Mouse (Mus musculus) forebrain, embryonic 11.5 days (tissue): Measurements from ENCODE around the gene Shank2. TPM values are rescaled to one million over a fixed set of nuclear protein-coding genes. Genes with fewer than 3 reads are reported as not detected.

Experiments used
- ATAC-seq: fragments of 200-750 bp; cut with Nextera tagmentation; replicated peaks from 2 replicates; pipeline ENCODE4 v1.8.0; 2017; ENCODE audit warnings: moderate TSS enrichment; ENCODE audit not compliant: low FRiP score
- DNase-seq: peaks from one replicate; pipeline ENCODE4 v3.0.0-alpha.2; 2017; ENCODE audit warnings: low spot score
- H3K27ac ChIP-seq: fragments of 300-500 bp; sonication (generic); 2 replicates; pipeline ENCODE4 v1.5.1; 2014; ENCODE audit warnings: low read depth, low read length
- H3K27me3 ChIP-seq: fragments of 300-500 bp; sonication (generic); 2 replicates; pipeline ENCODE4 v1.6.1; 2014; ENCODE audit warnings: mild to moderate bottlenecking, low read length, mixed read lengths; ENCODE audit not compliant: control insufficient read depth, insufficient read depth
- H3K36me3 ChIP-seq: fragments of 300-500 bp; sonication (generic); 2 replicates; pipeline ENCODE4 v1.6.1; 2014; ENCODE audit warnings: mild to moderate bottlenecking, low read length, moderate library complexity, mixed read lengths; ENCODE audit not compliant: control insufficient read depth, insufficient read depth
- H3K4me1 ChIP-seq: fragments of 300-500 bp; sonication (generic); replicated peaks from 2 replicates; pipeline ENCODE4 v1.6.1; 2014; ENCODE audit warnings: low read length, mixed read lengths; ENCODE audit not compliant: control insufficient read depth, insufficient read depth
- H3K4me2 ChIP-seq: fragments of 300-500 bp; sonication (generic); 2 replicates; pipeline ENCODE4 v1.6.1; 2014; ENCODE audit warnings: low read depth, mild to moderate bottlenecking, low read length, moderate library complexity, mixed read lengths; ENCODE audit not compliant: severe bottlenecking
- H3K4me3 ChIP-seq: fragments of 300-500 bp; sonication (generic); 2 replicates; pipeline ENCODE4 v1.5.1; 2014; ENCODE audit warnings: low read depth, low read length
- H3K9ac ChIP-seq: fragments of 300-500 bp; sonication (generic); 2 replicates; pipeline ENCODE4 v1.6.1; 2014; ENCODE audit warnings: low read length
- H3K9me3 ChIP-seq: fragments of 300-500 bp; sonication (generic); 2 replicates; pipeline ENCODE4 v1.6.1; 2016; ENCODE audit warnings: low read length, mixed read lengths; ENCODE audit not compliant: control insufficient read depth
- WGBS: fragments of 180-500 bp; shearing (Covaris S2); extraction: QIAGEN DNeasy Blood & Tissue Kit; methylation state at CpG from one replicate; pipeline ENCODE4 v1.1.7; 2014; 5-methylcytosine and 5-hydroxymethylcytosine counted together
- polyA plus RNA-seq: library from polyadenylated mRNA; unstranded; fragments of >200 nt; fragmentation: Nextera tagmentation; extraction: Ambion mirVana; gene quantifications from 2 replicates; pipeline ENCODE4 v1.2.1, GENCODE M21; 2014

The Shank2 gene
- polyA plus RNA-seq, 1 experiment from 2014 or later, result 2.2 TPM

- Histone ChIP-seq H3K9ac (no peak overlapping the region), H3K4me1 (peaks cover 3% of the 10 kb centered on the region; the same call in 1 of the 2 replicates), H3K4me3 (no peak overlapping the region), H3K4me2 (no peak overlapping the region), H3K9me3 (no peaks in the 10 kb centered on the region), H3K27me3 (no peaks in the 10 kb centered on the region), H3K27ac (no peak overlapping the region), H3K36me3 (no peaks in the 10 kb centered on the region)
- WGBS, result 72% methylated on average over 4 of the region's 4 CpGs
- no peak for ATAC-seq
- DNase-seq, result no peak
These were observed 100.7 kb downstream of the Shank2 start for GRCm38 (mm10) chr7:144102222-144102980.

GRCm38 (mm10) chr7:144105952-144106351, 104.2 kb downstream of the Shank2 start:
- Histone ChIP-seq H3K36me3 (no peaks in the 10 kb centered on the region), H3K27me3 (no peaks in the 10 kb centered on the region), H3K9ac (no peak overlapping the region), H3K4me2 (no peak overlapping the region), H3K27ac (no peak overlapping the region), H3K4me3 (no peak overlapping the region), H3K9me3 (no peaks in the 10 kb centered on the region), H3K4me1 (peaks cover 3% of the 10 kb centered on the region; the same call in 1 of the 2 replicates)
- DNase-seq, result no peak
- ATAC-seq, result 0 out of 2 replicates have a peak, but pooled peaks have one; percentile 12
- 64% methylated on average over 1 of the region's 1 CpGs for WGBS

- DNase-seq, result no peak
- WGBS, result 15% methylated on average over 9 of the region's 9 CpGs
- H3K27ac ChIP-seq, result no peak overlapping the region; the same call in 1 of the 2 replicates
These were observed 104.8 kb downstream of the Shank2 start for GRCm38 (mm10) chr7:144106352-144107011.

GRCm38 (mm10) chr7:144108141-144108540, 106.4 kb downstream of the Shank2 start:
- Histone ChIP-seq H3K9me3 (no peaks in the 10 kb centered on the region), H3K4me1 (peaks cover 3% of the 10 kb centered on the region; the same call in 1 of the 2 replicates), H3K27ac (no peak overlapping the region), H3K36me3 (no peaks in the 10 kb centered on the region), H3K9ac (no peak overlapping the region), H3K4me2 (no peak overlapping the region), H3K27me3 (no peaks in the 10 kb centered on the region), H3K4me3 (no peak overlapping the region)
- no peak for DNase-seq
- no peak for ATAC-seq
- WGBS, result 84% methylated on average over 5 of the region's 5 CpGs

More at GRCm38 (mm10) chr7:144106352-144107011, 104.8 kb downstream of the Shank2 start:
- ATAC-seq, result peak; percentile 55; the same call in 1 of the 2 replicates
- Histone ChIP-seq H3K27me3 (no peaks in the 10 kb centered on the region), H3K4me1 (peaks cover 3% of the 10 kb centered on the region; the same call in 1 of the 2 replicates), H3K9me3 (no peaks in the 10 kb centered on the region), H3K36me3 (no peaks in the 10 kb centered on the region), H3K4me3 (no peak overlapping the region), H3K9ac (no peak overlapping the region), H3K4me2 (no peak overlapping the region)

GRCm38 (mm10) chr7:144111026-144111604, 109.4 kb downstream of the Shank2 start:
- H3K36me3 ChIP-seq, result no peaks in the 10 kb centered on the region
- H3K9me3 ChIP-seq, result no peaks in the 10 kb centered on the region
- ATAC-seq (no peak), DNase-seq (no peak)
- no peak overlapping the region for H3K27ac ChIP-seq
- H3K9ac ChIP-seq, result no peak overlapping the region
- no peaks in the 10 kb centered on the region; the same call in 1 of the 2 replicates for H3K4me1 ChIP-seq
- no peaks in the 10 kb centered on the region for H3K27me3 ChIP-seq
- no peak overlapping the region for H3K4me3 ChIP-seq
- WGBS, result 55% methylated on average over 4 of the region's 4 CpGs
- H3K4me2 ChIP-seq, result no peak overlapping the region

- Histone ChIP-seq H3K27me3 (no peaks in the 10 kb centered on the region), H3K4me1 (no peaks in the 10 kb centered on the region), H3K4me3 (no peak overlapping the region), H3K4me2 (no peak overlapping the region), H3K9me3 (no peaks in the 10 kb centered on the region), H3K9ac (no peak overlapping the region), H3K27ac (no peak overlapping the region), H3K36me3 (no peaks in the 10 kb centered on the region)
- ATAC-seq, result no peak
- DNase-seq, result no peak
- 76% methylated on average over 3 of the region's 3 CpGs for WGBS
These were observed 110.3 kb downstream of the Shank2 start for GRCm38 (mm10) chr7:144111981-144112380.

- DNase-seq (no peak), ATAC-seq (no peak)
- H3K9ac ChIP-seq, result no peak overlapping the region
These were observed 112.5 kb downstream of the Shank2 start for GRCm38 (mm10) chr7:144114230-144114629.

GRCm38 (mm10) chr7:144119562-144119961, 117.8 kb downstream of the Shank2 start:
- Histone ChIP-seq H3K4me1 (no peaks in the 10 kb centered on the region), H3K9ac (no peak overlapping the region), H3K4me3 (no peak overlapping the region), H3K4me2 (no peak overlapping the region), H3K27me3 (no peaks in the 10 kb centered on the region), H3K27ac (no peak overlapping the region), H3K9me3 (no peaks in the 10 kb centered on the region), H3K36me3 (no peaks in the 10 kb centered on the region)
- DNase-seq (no peak), ATAC-seq (no peak)
- WGBS, result 86% methylated on average over 1 of the region's 1 CpGs

More at GRCm38 (mm10) chr7:144114230-144114629, 112.5 kb downstream of the Shank2 start:
- Histone ChIP-seq H3K4me2 (no peak overlapping the region), H3K4me3 (no peak overlapping the region), H3K4me1 (no peaks in the 10 kb centered on the region), H3K27me3 (no peaks in the 10 kb centered on the region), H3K9me3 (no peaks in the 10 kb centered on the region), H3K27ac (no peak overlapping the region), H3K36me3 (no peaks in the 10 kb centered on the region)
- 86% methylated on average over 3 of the region's 3 CpGs for WGBS
